Mouse (Mus musculus) T-helper 2 cell (primary cell): ENCODE data around the gene Wif1.

Experiments
- in situ Hi-C: fragments of 300-600 bp; cut with MboI, MseI; formaldehyde crosslinking; loops from one replicate; pipeline ENCODE4 v1.15.1; 2025; ENCODE audit warnings: high pct_unique_total_duplicates

Gene Wif1

GRCm38 (mm10) chr10:121033826-121034568 is at the start of gene Wif1:
Gene Wif1, plus strand, starts transcription at chr10:121033960.
- in situ Hi-C loops, result no loop called here

GRCm38 (mm10) chr10:121002135-121002534 is 31.6 kb upstream of the Wif1 start:
- in situ Hi-C loops, result no loop called here

DNA sequence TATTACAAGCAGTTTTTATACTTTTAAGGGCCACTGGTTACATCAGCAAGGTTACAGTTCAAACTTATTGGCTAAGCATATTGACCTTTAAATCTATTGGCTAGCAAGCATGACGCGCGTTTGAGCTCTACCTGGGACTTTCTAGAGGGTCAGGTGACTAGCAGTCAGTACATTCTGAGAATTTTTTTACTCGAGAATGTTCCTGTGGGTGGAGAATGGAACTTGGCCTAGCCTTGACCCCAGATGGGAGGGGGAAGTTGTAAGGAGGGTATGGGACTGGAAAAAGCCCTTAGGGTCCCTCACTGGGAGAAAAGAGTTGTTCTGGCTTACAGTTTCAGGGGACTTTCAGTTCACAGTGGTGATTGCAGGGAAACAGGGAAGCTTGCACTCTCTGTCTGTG is 22.3 kb upstream of the Wif1 start:
- in situ Hi-C loops, result no loop called here

- in situ Hi-C loops, result no loop called here
Observed at GRCm38 (mm10) chr10:121016291-121016690, 17.5 kb upstream of the Wif1 start.

DNA sequence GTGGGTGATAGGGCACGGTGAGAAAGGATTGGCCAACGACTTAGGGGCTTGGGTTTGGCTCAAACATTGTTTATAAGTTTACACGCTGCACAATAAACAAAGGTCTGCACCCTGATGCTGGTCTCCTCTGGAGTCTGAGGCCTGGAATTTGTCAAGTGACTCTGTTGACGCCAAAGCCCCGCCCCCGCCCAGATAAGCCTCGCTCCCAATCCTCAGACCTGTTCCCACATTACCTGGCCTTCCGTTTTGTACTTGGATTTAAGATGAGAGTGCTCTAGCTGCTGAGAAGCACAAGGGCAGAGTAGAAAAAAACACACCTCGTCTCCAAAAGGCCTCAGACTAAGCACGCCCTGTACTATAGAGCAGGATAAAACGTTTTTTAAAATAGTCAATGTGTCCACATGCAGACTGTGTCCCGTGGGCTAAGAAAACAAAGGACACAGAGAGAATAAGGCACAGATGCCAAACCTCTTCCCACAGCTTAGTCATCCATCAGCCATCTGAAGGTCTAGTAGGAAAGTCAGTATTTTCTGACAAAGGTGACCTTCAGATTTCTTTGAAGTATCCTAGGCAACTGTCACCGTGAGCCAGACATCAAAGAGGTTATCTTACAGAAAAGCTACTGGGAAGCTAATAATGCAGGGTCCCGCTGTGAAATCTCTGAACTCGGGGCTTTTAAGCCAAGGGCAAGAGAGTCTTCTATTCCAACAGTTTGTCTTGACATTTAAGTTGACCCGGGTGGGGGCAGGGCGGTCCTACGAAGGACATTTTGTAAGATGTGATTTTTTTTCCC is 16.9 kb upstream of the Wif1 start:
- in situ Hi-C loops, result no loop called here

GRCm38 (mm10) chr10:121022951-121023350 is 10.8 kb upstream of the Wif1 start:
- in situ Hi-C loops, result no loop called here

DNA sequence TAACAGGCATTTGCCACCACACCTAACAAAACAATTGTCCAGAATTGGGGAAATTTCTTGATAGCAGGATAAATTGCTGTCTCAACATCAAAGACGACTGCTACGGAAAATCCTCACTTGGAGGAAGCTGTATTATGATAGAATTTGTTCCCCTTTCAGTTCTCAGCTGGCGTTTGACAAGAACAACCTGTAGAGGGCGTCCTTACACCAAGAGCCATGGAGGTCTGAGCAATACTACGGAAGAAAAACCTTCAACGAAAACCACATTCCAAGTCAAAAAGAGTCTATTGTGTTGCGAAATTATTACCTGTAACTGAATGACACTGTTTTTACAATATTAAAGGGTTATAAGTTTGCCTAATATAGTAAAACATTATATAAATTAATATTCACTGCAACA is 2.0 kb upstream of the Wif1 start:
- in situ Hi-C loops, result no loop called here

DNA sequence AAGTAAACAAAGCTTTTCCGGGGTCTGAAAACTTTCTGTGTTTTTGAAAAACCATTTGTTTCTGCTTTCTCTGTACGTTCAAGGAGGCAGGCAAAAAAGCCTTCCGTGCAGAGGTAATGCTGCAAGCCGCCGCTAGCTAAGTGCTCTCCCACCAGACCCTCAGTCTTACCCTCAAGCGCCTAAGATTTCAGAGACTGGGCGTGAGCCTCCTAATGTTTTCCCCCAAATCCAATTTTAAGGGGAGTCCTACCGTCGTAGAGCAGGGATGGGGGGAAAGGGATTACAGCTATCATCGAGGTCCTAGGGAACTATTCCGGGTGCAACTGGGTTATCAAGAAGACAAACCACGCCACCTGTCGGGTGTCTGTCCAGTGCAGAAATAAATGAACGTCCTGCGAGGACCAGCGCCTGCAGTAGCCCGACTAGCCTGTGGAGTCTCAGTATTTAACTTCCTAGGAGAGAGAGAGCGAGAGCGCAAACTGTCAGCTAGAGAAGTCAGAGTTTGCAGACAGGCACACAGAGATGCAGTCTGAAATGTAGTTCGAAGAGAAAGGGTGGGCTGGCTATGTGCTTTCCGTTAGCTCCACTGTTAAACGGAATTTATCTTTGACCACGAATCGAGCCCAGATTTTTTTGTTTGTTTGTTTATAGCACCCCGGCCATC is 500 bp upstream of the Wif1 start:
- in situ Hi-C loops, result no loop called here

DNA sequence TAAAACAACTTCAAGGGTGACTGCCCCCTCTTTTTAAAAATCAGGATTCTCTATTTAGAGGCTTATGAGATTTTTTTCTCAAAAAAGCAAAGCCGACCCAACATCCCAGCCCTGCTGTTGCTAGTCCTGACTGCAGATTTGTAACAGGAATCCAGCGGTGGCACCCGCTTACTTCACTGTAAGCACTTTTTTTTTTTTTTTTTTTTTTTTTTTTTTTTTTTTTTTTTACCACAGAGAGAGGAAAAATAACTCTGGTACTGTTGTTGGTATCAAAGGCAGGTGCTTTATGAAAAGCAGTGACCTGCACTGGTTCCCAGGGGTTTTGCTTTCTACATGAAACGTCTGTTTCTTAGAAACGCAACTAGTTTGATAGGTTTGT is 798 bp downstream of the Wif1 start:
- in situ Hi-C loops, result no loop called here

- in situ Hi-C loops, result no loop called here
Observed at GRCm38 (mm10) chr10:121038556-121039284, 5.0 kb downstream of the Wif1 start.

DNA sequence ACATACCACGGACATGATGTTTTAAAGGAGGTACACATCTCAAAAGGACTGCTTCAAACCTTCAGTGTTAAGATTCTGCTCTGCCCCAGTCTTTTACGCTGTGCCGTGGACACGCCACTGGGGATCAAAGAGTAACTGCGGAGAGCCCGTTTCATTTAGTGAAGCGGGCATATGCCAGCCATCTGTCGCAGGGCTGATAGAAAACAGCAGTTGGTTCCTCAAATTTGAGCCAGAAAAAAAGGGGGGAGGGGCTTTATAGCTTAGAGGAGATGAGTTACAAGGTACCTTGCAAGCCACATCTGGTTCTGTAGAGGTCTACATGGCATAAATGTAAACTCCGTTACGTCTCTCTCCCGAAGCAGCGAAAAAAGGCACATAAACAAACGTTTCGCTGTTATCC is 7.2 kb downstream of the Wif1 start:
- in situ Hi-C loops, result no loop called here

DNA sequence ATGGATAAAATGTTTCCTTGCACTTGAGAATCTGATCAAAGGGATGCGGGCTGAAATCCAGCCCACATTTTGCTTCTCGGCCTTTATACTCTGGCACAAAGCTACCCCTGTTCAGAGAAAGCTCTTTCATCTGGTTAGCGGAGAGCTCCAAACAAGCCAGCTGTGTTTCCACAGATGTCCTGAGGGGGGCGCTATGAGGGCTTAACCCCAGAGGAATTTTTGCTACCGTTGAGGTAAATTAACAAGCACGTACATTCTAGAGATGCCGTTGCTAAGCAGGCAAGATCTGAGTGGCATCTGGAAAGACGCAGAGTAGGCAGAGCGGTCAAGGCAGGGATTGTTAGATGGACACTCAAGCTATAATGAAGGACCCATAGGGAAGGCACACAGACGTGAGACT is 13.7 kb downstream of the Wif1 start:
- in situ Hi-C loops, result no loop called here

DNA sequence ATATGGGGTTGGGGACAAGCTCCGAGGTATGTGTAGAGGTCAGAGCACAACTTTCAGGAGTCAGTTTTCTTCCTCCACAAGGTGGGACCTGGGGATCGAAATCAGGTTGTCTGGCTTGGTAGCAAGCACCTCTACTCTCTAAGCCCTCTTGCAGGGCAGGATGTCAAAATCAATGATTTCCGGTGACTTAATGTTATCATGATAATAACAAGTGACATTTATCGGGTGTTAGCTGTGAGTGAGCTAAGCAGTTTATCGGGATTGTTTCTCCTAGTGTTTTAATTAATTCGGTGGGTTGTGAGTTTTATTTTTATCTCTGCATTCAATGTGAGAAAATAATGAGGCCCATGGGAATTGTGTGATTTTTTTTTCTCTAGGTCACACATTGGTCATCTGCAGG is 18.3 kb downstream of the Wif1 start:
- in situ Hi-C loops, result no loop called here

DNA sequence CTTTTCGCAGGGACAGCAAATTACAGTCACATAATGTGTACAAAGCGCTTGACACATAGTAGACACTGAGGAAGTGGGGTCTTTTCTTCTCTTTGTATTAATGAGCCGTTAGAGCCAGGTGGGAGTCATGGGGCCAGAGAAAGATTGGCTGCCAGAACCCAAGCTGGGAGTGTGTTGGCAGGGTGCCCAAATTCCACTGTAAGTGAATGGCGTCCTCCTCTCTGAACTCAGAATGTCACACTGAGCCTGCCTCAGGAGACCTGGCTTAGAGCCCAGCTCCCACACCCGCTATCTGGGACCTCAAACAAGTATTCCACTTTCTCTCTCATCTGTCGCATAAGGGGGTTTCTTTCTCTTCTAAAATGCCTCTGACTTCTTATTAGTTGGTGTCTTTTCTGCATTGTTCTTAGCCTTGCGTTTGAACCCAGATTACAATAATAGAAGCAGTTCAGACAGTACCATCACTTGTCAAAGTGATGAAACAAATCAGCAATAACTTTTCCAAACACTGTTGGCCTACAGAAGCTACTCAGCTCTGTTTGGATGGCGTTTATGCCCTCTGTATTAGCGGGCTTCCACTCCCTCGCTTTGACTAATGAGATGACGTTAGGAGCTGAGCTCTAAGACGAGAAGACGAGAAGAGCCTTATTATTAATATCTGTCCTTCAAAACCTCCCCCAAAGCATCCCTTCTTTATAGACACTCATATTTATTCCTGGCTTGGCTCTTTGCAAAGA is 21.9 kb downstream of the Wif1 start:
- in situ Hi-C loops, result no loop called here

GRCm38 (mm10) chr10:121056823-121057222 is 23.1 kb downstream of the Wif1 start:
- in situ Hi-C loops, result no loop called here

DNA sequence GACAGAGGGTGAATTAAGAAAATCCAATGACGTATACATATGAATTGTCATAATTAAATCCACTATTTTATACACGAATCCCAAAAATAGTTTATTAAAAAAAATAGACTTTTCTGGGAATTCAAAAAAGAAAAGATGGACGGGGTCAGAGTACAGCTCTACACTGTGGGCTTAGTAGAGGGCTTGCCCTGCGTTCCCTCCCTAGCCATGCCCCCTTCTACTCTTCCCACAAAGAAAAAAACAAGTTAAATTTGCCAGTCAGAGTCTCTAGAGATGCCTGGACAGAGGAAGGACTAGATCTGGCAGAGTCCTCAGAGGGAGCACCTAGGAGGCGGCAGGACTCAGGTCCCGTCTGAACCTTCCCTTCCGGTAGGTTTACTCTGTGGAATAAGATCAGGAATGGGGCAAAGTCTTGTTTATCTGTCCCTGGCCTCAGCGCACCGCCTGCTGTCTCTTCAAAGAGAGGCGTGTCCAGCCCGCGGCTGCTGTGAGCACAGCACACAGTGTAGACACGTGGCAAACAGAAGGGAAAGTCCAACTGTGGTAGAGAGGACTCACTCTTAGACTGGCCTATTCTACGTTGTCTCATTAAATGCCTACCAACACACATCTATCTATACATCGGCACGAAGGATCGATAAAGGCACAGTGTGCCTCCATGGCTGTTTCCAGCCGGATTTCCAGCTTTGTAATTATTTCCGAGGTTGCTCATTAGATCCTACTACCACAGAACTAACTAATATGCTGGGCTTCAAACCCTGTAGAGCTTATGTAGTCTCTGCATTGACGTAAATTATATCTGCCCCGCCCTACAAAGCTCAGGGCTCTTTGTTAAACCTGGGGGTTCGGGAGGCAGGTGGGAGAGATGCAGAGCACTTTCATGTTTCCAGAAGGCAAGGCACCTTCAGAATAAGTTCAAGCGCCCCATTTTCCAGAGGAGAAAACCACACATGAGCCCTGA is 25.6 kb downstream of the Wif1 start:
- in situ Hi-C loops, result loop anchor here (5.0 kb wide), 1 partner anchor 98 kb away; no protein-coding TSS in a partner anchor

- in situ Hi-C loops, result loop anchor here (5.0 kb wide), 1 partner anchor 96 kb away; no protein-coding TSS in a partner anchor
Observed at GRCm38 (mm10) chr10:121061336-121061835, 27.6 kb downstream of the Wif1 start.

GRCm38 (mm10) chr10:121062704-121063103 is 28.9 kb downstream of the Wif1 start:
- in situ Hi-C loops, result loop anchor here (5.0 kb wide), 1 partner anchor 95 kb away; no protein-coding TSS in a partner anchor

DNA sequence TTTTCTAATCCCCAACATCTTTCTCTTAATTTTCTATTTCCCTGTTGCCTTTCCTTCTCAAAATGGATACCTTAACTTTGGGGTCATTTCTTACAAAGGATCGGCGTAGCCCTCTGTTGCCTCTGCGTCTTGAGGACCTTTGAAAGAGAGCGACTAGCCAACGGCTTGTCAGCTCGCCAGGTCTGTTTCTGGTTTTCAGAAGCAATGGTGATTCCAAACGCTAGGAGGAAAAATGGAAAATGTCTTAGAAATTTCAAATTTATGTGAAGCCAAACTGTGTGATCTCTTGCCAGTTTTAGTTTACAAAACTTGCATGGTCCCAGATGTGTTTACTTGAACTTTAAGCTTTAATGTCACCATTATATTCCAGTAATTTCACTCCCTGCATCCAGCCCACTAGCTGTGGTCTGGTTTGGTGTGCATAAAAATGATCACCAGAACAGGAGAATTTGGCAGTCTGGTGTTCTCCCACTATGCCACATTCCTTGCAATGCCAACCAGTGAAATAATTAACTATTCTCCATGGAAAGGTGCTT is 33.7 kb downstream of the Wif1 start:
- in situ Hi-C loops, result no loop called here
